Mouse (Mus musculus) midbrain, embryonic 10.5 days (tissue): ENCODE measurements at regions not wholly inside any gene's neighbourhood (a gene's known extent, or its start where the extent isn't known, plus 50 kb on each side); places are given as distances from the start of the nearest gene placed in this dataset.

Experiments
- DNase-seq: peaks from one replicate; pipeline ENCODE4 v3.0.0-alpha.2; 2017; ENCODE audit warnings: low spot score
- H3K27ac ChIP-seq: fragments of 300-500 bp; sonication (generic); replicated peaks from 2 replicates; pipeline ENCODE4 v1.5.1; 2016; ENCODE audit warnings: mild to moderate bottlenecking
- H3K27me3 ChIP-seq: fragments of 300-500 bp; sonication (generic); 2 replicates; pipeline ENCODE4 v1.6.1; 2016; ENCODE audit warnings: low read depth, mild to moderate bottlenecking; ENCODE audit not compliant: poor library complexity, severe bottlenecking
- H3K36me3 ChIP-seq: fragments of 300-500 bp; sonication (generic); 2 replicates; pipeline ENCODE4 v1.6.1; 2016; ENCODE audit warnings: mild to moderate bottlenecking, moderate library complexity
- H3K4me1 ChIP-seq: fragments of 300-500 bp; sonication (generic); 2 replicates; pipeline ENCODE4 v1.6.1; 2016
- H3K4me3 ChIP-seq: fragments of 300-500 bp; sonication (generic); 2 replicates; pipeline ENCODE4 v1.5.1; 2016; ENCODE audit warnings: mild to moderate bottlenecking, moderate library complexity
- H3K9me3 ChIP-seq: fragments of 300-500 bp; sonication (generic); replicated peaks from 2 replicates; pipeline ENCODE4 v1.6.1; 2016; ENCODE audit warnings: mild to moderate bottlenecking
- WGBS: fragments of 180-500 bp; shearing (Covaris S2); methylation state at CpG from one replicate; pipeline ENCODE4 v1.1.7; 2016; 5-methylcytosine and 5-hydroxymethylcytosine counted together

DNA sequence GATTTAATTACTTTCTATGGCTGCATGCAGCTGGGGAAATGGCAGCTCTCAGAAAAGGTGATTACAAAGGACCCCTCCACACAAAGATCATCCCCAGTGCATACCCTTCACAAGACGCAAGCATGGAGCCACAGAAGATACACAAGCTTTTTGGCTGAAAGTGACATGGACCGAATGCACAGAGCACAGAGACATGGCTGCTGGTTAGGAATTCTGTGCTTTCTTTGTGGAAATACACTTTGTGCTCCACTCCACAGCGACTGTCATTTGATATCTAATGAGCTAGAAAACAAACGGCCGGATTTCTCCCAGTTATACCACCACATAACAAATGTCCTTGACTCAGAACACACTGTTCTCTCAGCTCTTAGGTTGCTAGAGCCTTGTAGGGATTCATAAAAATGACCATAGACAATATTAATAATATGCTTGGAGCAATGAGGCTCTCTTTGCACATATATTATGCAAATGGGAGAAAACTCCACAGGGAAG lies 132.1 kb upstream of the Fat4 start:
- 0 out of 2 replicates have a peak, but pooled peaks cover 4% of the 10 kb centered on the region for H3K4me1 ChIP-seq
- DNase-seq = no peak
- H3K9me3 ChIP-seq = no peaks in the 10 kb centered on the region
- H3K36me3 ChIP-seq = no peaks in the 10 kb centered on the region
- no peak overlapping the region for H3K4me3 ChIP-seq
- WGBS = 83% methylated on average over 5 of the region's 5 CpGs
- H3K27me3 ChIP-seq = no peaks in the 10 kb centered on the region
- H3K27ac ChIP-seq = 0 out of 2 replicates have a peak overlapping the region, but pooled peaks have one; percentile 17

DNA sequence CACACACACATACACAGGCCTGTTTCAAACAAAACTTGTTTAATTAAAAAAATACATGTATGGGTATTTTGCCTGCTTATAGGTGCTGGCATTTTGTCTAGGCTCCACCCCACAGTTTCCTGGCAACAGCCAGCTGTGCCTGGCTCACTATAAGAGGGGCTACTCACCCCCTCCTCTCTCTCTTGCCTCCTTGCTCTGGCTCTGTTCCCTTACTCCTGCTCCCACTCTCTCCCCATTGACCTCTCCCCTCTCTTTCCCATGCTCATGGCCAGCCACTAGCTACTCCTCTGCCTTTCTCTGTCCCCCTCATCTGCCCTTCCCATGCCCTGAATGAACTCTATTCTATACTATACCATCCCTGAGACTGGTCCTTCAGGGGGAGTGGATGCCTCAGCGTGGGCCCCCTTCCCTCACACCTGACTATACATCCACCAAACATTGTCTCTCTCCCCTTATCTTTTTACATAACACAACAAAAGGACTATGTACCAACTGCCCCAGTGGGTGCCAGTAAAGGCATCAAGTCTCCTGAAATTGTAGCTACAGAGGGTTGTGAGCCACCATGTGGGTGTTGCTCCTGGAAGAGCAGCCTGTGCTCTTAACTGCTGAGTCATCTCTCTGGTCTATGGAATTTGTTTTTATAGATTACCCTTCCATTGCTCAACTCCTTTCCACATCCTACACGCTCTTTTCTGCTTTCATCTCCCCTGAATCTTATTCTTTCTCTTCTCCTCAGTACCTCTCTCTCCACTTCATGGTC lies 133.1 kb upstream of the Fat4 start:
- H3K27me3 ChIP-seq = no peaks in the 10 kb centered on the region
- H3K27ac ChIP-seq = no peak overlapping the region
- H3K4me3 ChIP-seq = no peak overlapping the region
- WGBS = 86% methylated on average over 2 of the region's 2 CpGs
- 0 out of 2 replicates have a peak, but pooled peaks cover 4% of the 10 kb centered on the region for H3K4me1 ChIP-seq
- DNase-seq = no peak
- H3K9me3 ChIP-seq = no peaks in the 10 kb centered on the region
- H3K36me3 ChIP-seq = no peaks in the 10 kb centered on the region

DNA sequence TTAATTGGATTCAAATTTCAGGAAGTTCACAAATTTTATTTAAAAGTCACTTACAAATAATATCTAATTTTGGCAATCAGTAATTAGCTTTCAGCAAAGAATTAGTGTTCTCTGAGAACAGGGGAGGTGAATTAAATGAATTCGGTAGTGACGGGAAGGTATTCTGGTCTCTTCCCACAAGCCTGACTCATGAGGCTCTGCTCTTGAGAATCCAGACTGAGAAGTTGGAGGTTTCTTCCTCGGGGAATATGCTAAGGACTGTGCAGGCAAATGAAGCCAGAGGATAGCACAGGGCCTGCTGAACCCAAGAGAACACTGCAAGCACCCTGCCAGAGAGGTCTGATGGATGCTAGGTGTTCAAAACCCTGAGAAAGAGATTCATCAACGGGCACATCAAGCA lies 144.6 kb upstream of the Fat4 start:
- no peak overlapping the region for H3K27ac ChIP-seq
- no peaks in the 10 kb centered on the region for H3K9me3 ChIP-seq
- H3K36me3 ChIP-seq = no peaks in the 10 kb centered on the region
- no peak for DNase-seq
- H3K27me3 ChIP-seq = no peaks in the 10 kb centered on the region
- H3K4me3 ChIP-seq = no peak overlapping the region
- WGBS = 84% methylated on average over 4 of the region's 4 CpGs
- no peaks in the 10 kb centered on the region for H3K4me1 ChIP-seq

DNA sequence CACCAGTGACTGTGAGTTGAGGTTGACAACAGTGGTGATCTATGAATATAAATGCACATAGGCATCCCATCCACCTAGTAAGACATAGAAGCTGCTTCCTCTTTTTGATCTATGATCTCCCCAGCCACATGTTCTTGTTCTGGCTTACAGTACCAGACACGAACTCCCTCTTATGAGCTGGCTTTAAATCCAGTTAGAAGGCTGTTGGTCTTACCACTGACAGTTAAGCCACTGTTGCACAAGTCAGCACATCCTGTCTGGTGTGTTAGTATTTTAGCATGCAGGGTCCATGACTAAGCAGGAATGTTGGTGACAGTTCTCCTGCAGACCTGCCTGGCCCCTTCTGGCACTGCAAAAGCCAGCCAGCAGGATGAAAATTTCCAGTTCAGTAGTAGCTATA lies 164.1 kb upstream of the Fat4 start:
- Histone ChIP-seq H3K36me3 (no peaks in the 10 kb centered on the region), H3K27me3 (no peaks in the 10 kb centered on the region), H3K4me1 (peaks cover 7% of the 10 kb centered on the region; the same call in 1 of the 2 replicates), H3K4me3 (no peak overlapping the region), H3K27ac (no peak overlapping the region), H3K9me3 (no peaks in the 10 kb centered on the region)
- DNase-seq = no peak
- 90% methylated on average over 1 of the region's 1 CpGs for WGBS

GRCm38 (mm10) chr3:38712078-38712873 lies 174.5 kb upstream of the Fat4 start:
- H3K4me1 ChIP-seq = peaks cover 31% of the 10 kb centered on the region
- H3K4me3 ChIP-seq = no peak overlapping the region
- H3K9me3 ChIP-seq = no peaks in the 10 kb centered on the region
- WGBS = 28% methylated on average over 9 of the region's 9 CpGs
- no peaks in the 10 kb centered on the region for H3K36me3 ChIP-seq
- peak overlapping the region; percentile 61 for H3K27ac ChIP-seq
- H3K27me3 ChIP-seq = no peaks in the 10 kb centered on the region
- peak; percentile 21 for DNase-seq

DNA sequence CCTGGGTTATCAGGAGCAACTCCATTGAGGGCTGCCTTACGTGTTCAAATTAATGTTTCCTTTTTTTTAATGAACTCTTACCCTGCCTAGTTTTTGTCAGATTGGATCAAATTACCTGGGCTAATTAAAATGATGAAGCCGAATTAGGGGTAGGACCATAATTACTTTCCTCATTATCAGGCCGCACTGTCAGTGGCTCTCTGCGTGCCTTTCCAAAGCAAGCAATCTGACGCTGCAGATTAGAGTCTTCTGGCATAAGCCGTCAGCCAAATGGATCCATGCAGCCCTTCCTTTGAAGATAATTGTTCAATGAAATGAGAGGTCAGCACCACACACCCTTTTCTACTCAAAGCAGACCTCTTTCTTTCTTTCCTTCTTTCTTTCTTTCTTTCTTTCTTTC lies 175.5 kb upstream of the Fat4 start:
- peaks cover 31% of the 10 kb centered on the region for H3K4me1 ChIP-seq
- peak overlapping the region; percentile 46; the same call in 1 of the 2 replicates for H3K27ac ChIP-seq
- H3K9me3 ChIP-seq = no peaks in the 10 kb centered on the region
- no peaks in the 10 kb centered on the region for H3K27me3 ChIP-seq
- H3K4me3 ChIP-seq = no peak overlapping the region
- 45% methylated on average over 6 of the region's 6 CpGs for WGBS
- H3K36me3 ChIP-seq = no peaks in the 10 kb centered on the region
- DNase-seq = no peak

DNA sequence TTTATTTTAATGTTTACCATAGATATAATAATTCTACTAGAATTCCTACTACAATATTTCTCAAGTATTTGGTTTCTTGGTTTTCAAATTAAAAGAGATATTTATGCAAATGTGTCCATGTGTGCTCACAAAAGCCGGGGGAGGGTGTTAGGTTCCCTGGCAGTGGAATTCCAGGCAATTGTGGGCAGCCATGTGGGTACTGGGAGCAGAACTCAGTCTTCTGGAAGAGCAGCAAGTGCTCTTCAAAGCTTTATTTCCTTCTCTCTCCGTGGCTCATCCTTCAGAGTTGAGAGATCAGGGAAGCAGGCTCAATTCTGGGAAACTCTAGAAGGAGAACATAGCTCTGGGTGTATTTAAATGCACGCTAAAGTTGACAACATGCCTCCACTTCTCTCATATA lies 178.8 kb upstream of the Fat4 start:
- Histone ChIP-seq H3K9me3 (no peaks in the 10 kb centered on the region), H3K4me3 (no peak overlapping the region), H3K27ac (no peak overlapping the region), H3K36me3 (no peaks in the 10 kb centered on the region), H3K4me1 (peaks cover 27% of the 10 kb centered on the region), H3K27me3 (no peaks in the 10 kb centered on the region)
- no peak for DNase-seq
- WGBS = 76% methylated on average over 3 of the region's 3 CpGs

- H3K4me1 ChIP-seq = peaks cover 23% of the 10 kb centered on the region
- 81% methylated on average over 5 of the region's 5 CpGs for WGBS
- 0 out of 2 replicates have a peak, but pooled peaks cover 6% of the 10 kb centered on the region for H3K9me3 ChIP-seq
- no peaks in the 10 kb centered on the region for H3K27me3 ChIP-seq
- peak overlapping the region; percentile 86 for H3K27ac ChIP-seq
- H3K36me3 ChIP-seq = no peaks in the 10 kb centered on the region
- H3K4me3 ChIP-seq = no peak overlapping the region
- no peak for DNase-seq
These were observed 187.5 kb upstream of the Fat4 start for GRCm38 (mm10) chr3:38699206-38699605.

- DNase-seq = peak; percentile 44
- peak overlapping the region; percentile 86 for H3K27ac ChIP-seq
- no peaks in the 10 kb centered on the region for H3K36me3 ChIP-seq
- WGBS = 27% methylated on average over 8 of the region's 8 CpGs
- H3K4me3 ChIP-seq = no peak overlapping the region
- H3K27me3 ChIP-seq = no peaks in the 10 kb centered on the region
- peaks cover 23% of the 10 kb centered on the region for H3K4me1 ChIP-seq
- H3K9me3 ChIP-seq = 0 out of 2 replicates have a peak, but pooled peaks cover 6% of the 10 kb centered on the region
These were observed 188.9 kb upstream of the Fat4 start for GRCm38 (mm10) chr3:38697871-38698270.

GRCm38 (mm10) chr3:38697349-38697748 lies 189.4 kb upstream of the Fat4 start:
- H3K4me3 ChIP-seq = no peak overlapping the region
- WGBS = 81% methylated on average over 2 of the region's 2 CpGs
- no peak for DNase-seq
- H3K36me3 ChIP-seq = no peaks in the 10 kb centered on the region
- peak overlapping the region; percentile 86 for H3K27ac ChIP-seq
- H3K4me1 ChIP-seq = peaks cover 23% of the 10 kb centered on the region
- H3K27me3 ChIP-seq = no peaks in the 10 kb centered on the region
- H3K9me3 ChIP-seq = 0 out of 2 replicates have a peak, but pooled peaks cover 6% of the 10 kb centered on the region

GRCm38 (mm10) chr3:38695836-38696235 lies 190.9 kb upstream of the Fat4 start:
- no peak overlapping the region for H3K27ac ChIP-seq
- H3K36me3 ChIP-seq = no peaks in the 10 kb centered on the region
- H3K4me3 ChIP-seq = no peak overlapping the region
- DNase-seq = no peak
- 0 out of 2 replicates have a peak, but pooled peaks cover 4% of the 10 kb centered on the region for H3K9me3 ChIP-seq
- peaks cover 23% of the 10 kb centered on the region for H3K4me1 ChIP-seq
- 94% methylated on average over 7 of the region's 7 CpGs for WGBS
- no peaks in the 10 kb centered on the region for H3K27me3 ChIP-seq

- H3K4me1 ChIP-seq = peaks cover 9% of the 10 kb centered on the region
- no peaks in the 10 kb centered on the region for H3K9me3 ChIP-seq
- no peak for DNase-seq
- no peak overlapping the region for H3K27ac ChIP-seq
- H3K4me3 ChIP-seq = no peak overlapping the region
- H3K27me3 ChIP-seq = no peaks in the 10 kb centered on the region
- no peaks in the 10 kb centered on the region for H3K36me3 ChIP-seq
These were observed 194.0 kb upstream of the Fat4 start for GRCm38 (mm10) chr3:38692768-38693167.
